Mouse (Mus musculus): ENCODE measurements around the gene Nat10. TPM values are rescaled to one million over a fixed set of nuclear protein-coding genes. Genes with fewer than 3 reads are reported as not detected.
A peak's percentile ranks its signal among the peaks of the same experiment; 100 is the strongest.

Gene Nat10
- total RNA-seq, 2 experiments from 2014 or later, result 20.5 to 29.1 TPM

- intact Hi-C loops (cut with DNase I), result no loop called here
- DNase-seq (ENCODE audit: low spot score in 2 of 2), result no peak
Observed at GRCm38 (mm10) chr2:103700514-103700913, 60.6 kb downstream of the Nat10 start.

DNA sequence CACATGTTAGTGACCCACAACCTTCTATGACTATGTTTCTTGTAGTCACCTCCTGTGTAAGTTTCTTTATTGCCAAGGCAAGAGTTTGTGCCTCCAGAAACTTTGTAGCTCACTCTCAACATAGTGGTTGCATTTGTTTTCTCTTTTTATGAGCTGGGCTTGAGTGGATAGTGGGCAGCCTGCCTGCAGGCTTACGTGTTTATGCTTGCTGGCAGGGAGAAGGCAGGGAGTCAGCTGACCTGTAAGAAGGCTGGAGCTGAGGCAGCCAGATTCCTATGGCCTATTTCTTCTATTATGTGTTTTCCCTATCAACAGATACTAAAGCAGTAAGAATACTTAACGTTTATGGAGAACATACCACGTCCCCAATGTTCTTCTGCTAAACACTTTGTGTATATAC lies 64.9 kb downstream of the Nat10 start:
- intact Hi-C loops (cut with DNase I), result no loop called here
- DNase-seq (ENCODE audit: low spot score in 2 of 2), result no peak

DNA sequence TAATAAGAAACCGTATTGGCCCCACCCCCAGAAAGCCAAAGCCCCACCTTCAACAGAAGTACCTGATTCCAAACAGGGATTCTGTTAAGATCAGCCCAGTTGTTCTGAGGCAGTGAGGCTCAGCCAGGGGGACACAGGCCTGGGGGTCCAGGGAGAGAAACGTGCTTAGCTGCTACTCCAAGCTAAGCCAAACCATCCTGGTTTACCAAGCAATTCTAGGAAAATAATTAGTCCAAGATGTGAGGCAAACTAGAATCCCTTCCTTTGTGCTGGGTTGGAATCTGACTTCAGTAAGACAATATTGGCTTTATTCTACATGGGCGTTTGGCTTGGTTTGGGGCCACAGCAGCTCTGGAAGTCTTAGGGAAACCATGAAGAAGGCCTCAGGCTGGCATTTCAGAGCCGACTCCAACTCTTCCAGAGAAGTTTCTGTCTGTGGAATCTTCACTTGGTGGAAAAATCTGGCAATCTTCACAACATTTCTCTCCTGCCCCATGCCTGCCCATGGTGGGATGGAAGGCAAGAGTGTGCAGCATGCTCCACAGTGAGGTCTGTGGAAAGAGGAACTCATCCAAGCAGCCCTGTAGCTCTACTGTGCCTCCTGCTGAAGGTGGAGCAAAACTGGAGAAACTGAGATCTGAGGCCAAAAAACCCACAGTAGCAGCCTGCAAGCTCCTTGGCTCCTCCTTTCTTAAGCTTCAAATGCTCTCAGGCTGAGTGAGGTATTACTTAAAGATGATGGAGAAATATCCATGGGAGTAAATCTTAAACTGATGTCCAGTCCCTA lies 66.1 kb downstream of the Nat10 start:
- intact Hi-C loops (cut with DNase I), result no loop called here
- no peak for DNase-seq (ENCODE audit: low spot score in 2 of 2)

GRCm38 (mm10) chr2:103692810-103693209 lies 68.3 kb downstream of the Nat10 start:
- DNase-seq (ENCODE audit: low spot score in 2 of 2), result no peak
- intact Hi-C loops (cut with DNase I), result no loop called here

- no peak for DNase-seq (ENCODE audit: low spot score in 2 of 2)
- intact Hi-C loops (cut with DNase I), result no loop called here
Observed at GRCm38 (mm10) chr2:103691278-103691677, 69.8 kb downstream of the Nat10 start.

- intact Hi-C loops (cut with DNase I), result no loop called here
- DNase-seq (ENCODE audit: low spot score in 2 of 2), result no peak
Observed at GRCm38 (mm10) chr2:103690828-103691227, 70.2 kb downstream of the Nat10 start.

- intact Hi-C loops (cut with DNase I), result no loop called here
- peak in 1 of 2 experiments; percentile 25 for DNase-seq (ENCODE audit: low spot score in 2 of 2)
Observed at GRCm38 (mm10) chr2:103690425-103690824, 70.6 kb downstream of the Nat10 start.

DNA sequence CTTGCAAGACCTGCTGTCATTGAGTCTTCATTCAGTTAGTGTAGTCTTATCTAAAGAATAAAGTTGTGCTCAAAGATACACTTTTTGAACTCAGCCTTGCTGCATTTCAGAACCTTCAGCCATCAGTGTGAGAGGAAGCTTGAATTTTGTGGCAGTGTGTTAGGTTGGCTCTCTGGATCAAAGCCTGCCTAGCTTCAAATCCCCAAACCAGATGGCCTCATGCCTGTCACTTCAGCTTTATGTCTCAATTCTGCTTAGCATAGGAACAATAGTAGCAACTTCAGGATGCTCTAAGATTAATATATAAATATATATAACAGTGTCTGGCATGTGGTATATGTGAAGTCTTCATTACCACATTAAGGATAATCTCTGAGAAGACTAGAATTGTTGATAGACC lies 73.2 kb downstream of the Nat10 start:
- no peak for DNase-seq (ENCODE audit: low spot score in 2 of 2)
- intact Hi-C loops (cut with DNase I), result no loop called here

- intact Hi-C loops (cut with DNase I), result no loop called here
Observed at GRCm38 (mm10) chr2:103687143-103687542, 73.9 kb downstream of the Nat10 start.

GRCm38 (mm10) chr2:103685581-103685980 lies 75.5 kb downstream of the Nat10 start:
- no peak for DNase-seq (ENCODE audit: low spot score in 2 of 2)
- intact Hi-C loops (cut with DNase I), result no loop called here

More at GRCm38 (mm10) chr2:103687143-103687542, 73.9 kb downstream of the Nat10 start:
- no peak for DNase-seq (ENCODE audit: low spot score in 2 of 2)

GRCm38 (mm10) chr2:103684926-103685577 lies 76.0 kb downstream of the Nat10 start:
- no peak for DNase-seq (ENCODE audit: low spot score in 2 of 2)
- intact Hi-C loops (cut with DNase I), result no loop called here

DNA sequence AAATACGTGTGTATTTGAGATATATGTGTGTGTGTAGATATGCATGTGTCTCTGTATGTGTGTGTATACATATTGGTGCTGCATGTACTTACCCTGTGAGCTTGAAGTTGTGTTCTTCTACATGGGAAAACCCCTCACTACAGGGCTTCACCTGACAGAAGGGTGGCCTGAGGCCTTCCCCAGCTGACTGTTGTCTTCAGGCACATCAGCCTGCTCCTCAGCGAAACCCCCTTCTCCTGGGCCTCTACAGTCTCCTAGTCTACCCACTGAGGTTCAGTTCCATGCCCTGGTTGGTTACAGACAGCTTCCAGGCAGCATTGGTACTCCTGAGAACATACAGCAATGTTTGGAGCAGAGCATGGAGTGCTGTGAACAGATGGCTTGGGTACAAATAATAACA lies 76.6 kb downstream of the Nat10 start:
- intact Hi-C loops (cut with DNase I), result no loop called here
- DNase-seq (ENCODE audit: low spot score in 2 of 2), result no peak

- intact Hi-C loops (cut with DNase I), result no loop called here
- no peak for DNase-seq (ENCODE audit: low spot score in 2 of 2)
Observed at GRCm38 (mm10) chr2:103682927-103683442, 78.1 kb downstream of the Nat10 start.

DNA sequence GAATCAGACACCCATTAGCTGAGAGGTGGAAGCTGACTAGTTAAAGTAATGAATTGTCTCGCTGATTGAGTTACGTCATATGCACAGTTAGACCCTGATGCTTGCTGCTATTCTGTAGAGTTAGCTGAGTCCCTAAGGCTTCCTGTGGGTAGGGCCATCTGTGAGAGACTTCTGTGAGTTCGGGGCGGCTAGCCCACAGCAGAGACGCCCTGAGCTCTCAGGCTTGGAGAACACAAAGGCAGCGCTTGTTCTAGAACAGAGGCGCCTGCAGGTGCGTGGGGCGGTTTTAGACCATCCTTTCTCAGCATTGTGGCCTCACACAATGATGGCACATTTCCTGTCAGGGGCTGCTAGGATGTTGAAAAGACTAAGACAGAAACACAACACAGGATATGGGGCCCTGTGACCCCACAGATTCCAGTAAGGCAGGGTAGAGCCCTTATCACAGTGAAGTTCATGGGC lies 78.8 kb downstream of the Nat10 start:
- intact Hi-C loops (cut with DNase I), result no loop called here
- no peak for DNase-seq (ENCODE audit: low spot score in 2 of 2)

GRCm38 (mm10) chr2:103681149-103681548 lies 79.9 kb downstream of the Nat10 start:
- no peak for DNase-seq (ENCODE audit: low spot score in 2 of 2)
- intact Hi-C loops (cut with DNase I), result no loop called here

DNA sequence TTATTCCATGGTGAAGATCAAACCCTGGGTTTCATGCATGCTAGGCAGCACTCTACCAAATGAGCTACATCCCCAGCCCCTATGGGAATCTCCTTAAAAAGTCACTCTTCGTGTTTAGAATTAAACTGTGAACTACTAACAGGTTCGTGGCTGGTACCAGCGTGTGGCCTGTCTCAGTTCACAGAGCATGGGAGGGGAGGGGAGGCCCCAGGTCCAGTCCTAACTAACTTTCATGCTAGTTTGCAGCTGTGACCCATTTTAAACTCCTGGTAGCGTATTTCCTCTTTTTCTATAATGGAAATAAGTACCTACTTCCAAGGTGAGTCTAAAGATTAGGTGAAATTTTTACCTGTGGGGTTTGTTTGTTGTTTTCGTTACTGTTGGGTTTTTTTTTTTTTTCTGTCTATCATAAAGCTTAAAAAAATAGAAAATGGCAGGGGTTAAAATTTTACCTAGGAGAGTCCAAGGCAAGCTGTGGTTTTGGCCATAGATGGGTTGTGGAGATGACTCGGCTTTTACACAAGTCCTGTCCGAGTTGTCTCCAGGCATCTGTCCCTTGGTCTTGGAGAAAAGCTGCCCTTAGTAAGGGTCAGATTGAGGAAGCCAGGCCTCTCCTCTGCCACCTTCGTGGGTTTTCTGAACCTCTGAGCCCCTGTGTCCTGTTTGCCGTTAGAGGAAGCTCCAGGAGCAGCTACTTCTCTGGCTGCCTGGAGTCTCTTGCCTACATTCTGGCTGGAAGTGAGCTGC lies 80.5 kb downstream of the Nat10 start:
- intact Hi-C loops (cut with DNase I), result no loop called here
- no peak for DNase-seq (ENCODE audit: low spot score in 2 of 2)

GRCm38 (mm10) chr2:103678433-103678832 lies 82.6 kb downstream of the Nat10 start:
- no peak for DNase-seq (ENCODE audit: low spot score in 2 of 2)
- intact Hi-C loops (cut with DNase I), result no loop called here

DNA sequence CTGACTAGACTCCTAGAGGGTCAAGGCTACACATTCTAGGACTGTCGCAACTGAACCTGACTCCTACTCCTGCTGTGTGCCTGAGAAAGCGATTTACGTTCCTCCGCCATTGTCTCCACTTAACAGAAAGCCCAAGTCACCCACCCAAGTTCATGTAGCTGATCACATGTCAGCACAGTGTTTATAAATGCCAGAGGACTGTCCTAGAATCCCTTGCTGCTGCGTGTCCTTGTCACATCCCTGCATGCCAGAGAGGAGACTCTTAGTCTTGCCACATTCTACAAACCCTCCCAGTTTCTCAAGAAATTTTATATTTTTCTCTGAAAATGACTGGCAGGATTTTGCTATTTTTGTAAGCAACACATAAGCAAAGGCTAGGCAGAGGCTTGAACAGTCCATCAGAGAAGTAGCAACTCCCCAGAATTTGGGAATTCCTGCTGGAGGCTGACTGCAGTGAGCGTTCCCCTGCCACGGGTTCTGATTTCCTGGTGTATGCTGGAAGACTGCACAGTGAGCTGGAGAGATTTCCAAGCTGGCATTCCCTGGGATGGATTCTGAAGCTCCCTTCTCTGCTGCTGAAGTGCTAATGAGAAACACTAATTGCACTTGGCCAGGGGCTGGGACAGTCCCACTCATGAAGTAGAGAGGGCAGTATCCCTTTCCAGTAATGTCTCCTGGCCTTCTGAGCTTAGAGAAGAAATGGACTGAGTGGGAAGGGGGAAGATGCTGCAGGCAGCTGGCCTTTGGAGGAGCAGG lies 83.3 kb downstream of the Nat10 start:
- intact Hi-C loops (cut with DNase I), result no loop called here
- no peak for DNase-seq (ENCODE audit: low spot score in 2 of 2)

DNA sequence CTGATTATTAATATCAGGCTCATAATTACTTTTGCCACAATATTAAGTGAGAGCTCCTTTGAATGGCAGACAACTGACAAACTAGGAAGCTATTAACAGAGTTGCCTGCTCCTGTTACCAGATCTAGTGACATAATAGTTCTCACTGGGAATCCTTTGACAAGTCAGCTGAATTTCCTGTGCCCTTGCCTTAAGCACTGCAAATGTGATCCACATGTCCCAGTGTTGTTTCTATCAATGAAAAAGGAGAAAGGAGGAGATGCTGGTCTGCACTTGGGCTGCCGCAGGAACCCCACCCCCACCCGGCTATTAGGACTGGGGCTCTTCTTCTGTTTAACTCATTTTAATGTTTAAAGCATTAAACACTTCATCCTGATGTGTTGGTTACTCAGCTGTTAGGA lies 84.3 kb downstream of the Nat10 start:
- no peak for DNase-seq (ENCODE audit: low spot score in 2 of 2)
- intact Hi-C loops (cut with DNase I), result no loop called here

DNA sequence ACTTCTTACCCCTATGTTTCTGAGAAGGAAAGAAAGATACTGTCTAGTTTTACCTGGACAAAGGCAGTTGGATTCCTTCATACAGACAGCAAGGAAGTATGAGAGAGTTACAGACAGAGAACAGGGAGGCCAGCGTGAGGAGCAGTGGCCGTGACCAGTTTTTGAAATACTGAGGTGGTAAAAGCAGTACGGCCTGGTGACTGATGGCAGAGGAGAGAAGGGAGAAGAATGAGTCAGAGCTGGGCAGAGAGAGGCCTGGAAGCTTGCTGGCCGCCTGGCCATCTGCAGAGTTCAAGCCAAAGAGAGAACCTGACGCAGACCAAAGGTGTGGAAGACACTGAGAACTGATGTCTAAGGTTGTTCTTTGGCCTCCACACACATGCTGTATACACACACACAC lies 85.7 kb downstream of the Nat10 start:
- no peak for DNase-seq (ENCODE audit: low spot score in 2 of 2)
- intact Hi-C loops (cut with DNase I), result no loop called here

All from left cerebral cortex, postnatal 36 days (tissue).